Mouse (Mus musculus) induced T-regulatory cell, adult 2 months (primary cell): Measurements from ENCODE around the gene Olfr1155.

ENCODE experiments used
- DNase-seq: peaks from one replicate; pipeline ENCODE4 v3.0.0-alpha.2; 2012; ENCODE audit warnings: low read depth

Olfr1155 gene

DNA sequence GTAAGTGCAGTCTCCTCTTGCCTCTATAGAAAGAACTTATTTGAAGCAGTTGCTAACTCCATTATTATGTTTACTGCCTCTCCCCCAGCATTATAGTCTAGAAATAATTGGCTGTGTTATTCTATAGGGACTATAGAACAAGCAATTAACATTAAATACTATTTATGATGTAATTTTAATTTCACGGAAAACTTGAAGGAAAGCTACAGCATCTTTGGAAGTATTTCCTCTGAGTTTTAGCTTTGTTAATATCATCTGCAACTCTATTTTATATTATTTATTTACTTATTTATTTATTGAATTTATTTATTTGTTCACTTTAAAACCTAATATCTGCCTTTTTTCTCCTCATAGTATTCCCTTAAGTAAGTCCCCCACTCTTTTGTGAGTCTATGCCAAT is at the start of gene Olfr1155:
Olfr1155 (minus strand) TSS at position 101 of the 400 bp plus-strand sequence.
- no peak for DNase-seq

DNA sequence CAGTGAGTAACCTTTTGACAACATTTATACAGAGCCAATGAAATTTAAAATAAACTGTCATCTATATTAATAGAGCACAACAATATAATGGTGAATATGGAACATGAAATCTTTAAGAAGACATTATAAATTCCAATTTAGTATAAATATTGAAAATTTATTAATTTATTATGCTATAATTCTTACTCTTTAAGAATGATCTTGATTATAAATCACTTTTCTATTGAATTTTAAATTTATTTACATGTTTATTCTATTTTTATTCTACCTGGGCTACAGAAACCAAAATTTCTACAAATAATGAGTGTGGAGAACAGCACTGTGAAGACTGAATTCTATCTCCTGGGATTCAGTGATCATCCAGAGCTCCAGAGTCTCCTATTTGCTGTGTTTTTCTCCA is 44.9 kb upstream of the Olfr1155 start, which contains the start of gene Olfr1158:
Olfr1158 (plus strand) TSS at position 301 of the 400 bp plus-strand sequence.
- no peak for DNase-seq

DNA sequence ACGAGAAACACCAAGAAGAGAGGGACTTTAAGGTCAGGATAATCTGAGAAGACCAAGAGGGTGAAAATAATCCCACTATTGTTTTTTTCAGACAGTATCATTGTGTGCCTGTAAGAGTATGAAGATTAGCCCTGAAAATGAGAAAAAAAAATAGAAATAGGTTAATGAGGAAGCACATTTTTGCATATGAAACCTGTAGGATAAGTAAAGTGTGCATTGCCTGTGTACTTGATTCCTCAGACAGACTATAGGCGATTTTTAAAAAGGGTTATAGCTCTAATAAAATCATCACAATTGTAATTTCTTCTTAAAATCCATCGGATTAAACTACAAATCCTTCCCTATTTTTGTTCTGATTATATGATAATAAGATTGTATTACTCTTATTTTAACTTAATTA is 29.6 kb upstream of the Olfr1155 start, which contains the start of gene Olfr74:
Olfr74 (minus strand) TSS at position 101 of the 400 bp plus-strand sequence.
- no peak for DNase-seq

DNA sequence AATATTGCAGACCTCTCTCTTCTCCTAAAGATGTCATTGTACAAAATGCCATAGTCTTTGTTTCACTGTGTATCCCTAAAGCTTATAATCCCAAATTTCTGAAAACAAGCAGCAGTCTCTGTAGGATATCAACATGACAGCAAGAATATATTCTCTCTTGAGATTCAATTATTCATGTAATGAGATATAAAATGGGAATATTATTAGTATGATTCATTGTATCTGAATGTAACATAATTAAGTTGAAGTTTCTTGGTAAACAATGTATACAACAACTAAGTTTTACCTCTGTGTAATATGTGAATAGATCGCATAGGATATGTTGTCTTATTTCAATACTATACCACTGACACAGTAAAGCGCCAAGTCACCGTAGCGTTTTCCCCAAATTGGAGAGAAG is 23.3 kb upstream of the Olfr1155 start, which contains the start of gene Olfr1157:
Olfr1157 (minus strand) TSS at position 101 of the 400 bp plus-strand sequence.
- DNase-seq, result no peak

DNA sequence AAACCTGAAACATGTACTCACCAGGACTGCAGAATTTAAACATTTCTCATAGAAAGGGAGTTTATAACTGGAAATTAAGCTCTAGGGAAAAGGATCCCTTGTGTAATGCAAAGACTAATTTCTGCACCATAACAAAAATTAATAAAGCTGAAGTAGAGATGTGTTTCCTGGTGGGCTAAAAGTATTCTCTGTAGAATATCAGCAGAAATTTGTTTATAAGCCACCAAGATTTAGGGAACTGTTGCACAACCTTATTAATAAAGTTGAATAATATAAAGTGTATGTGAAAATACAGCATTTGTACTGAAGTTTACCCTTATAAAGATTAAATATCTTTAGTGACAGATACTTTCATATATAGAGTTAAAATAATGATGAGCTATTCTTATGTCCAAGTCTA is 8.1 kb upstream of the Olfr1155 start, which contains the start of gene Olfr1156:
Olfr1156 (minus strand) TSS at position 101 of the 400 bp plus-strand sequence.
- no peak for DNase-seq

DNA sequence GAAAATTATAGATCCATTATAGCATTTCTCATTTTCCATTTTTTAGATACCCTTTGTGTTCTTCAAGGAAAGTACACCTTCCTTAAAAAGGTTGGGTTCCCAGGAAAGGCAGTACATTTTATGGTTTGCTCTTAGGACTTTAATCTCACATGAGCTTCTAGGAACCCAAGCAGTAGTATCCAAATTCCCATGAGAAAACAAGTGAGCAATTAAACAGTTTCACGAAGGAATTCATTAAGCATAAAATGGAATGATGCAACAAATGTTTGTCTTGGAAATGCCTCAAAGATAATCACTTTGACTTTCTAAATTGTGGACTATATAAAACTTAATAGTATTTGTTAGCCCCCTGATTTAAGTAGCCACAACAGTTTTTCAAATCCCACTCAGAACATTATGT is 39.9 kb downstream of the Olfr1155 start, which contains the start of gene Olfr1154:
Olfr1154 (minus strand) TSS at position 101 of the 400 bp plus-strand sequence.
- no peak for DNase-seq

DNA sequence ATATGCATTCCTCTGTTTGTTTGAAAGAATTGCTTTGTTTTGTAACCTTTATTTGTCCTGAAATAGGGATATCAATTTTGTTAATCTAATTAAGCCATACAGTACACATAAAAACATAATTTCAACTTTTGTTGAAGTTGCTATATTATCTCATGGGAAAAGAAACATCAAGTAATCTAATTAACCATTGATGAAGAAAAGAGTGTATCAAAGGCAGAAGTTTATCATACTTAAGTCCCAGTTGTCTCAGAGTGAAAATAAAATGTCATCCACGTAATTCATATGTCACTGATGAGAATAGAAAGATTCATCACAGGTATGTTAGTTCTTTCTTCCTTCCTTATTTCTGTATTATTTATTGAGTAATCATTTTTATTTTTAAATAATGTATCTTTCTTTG is 50.3 kb downstream of the Olfr1155 start, which contains the start of gene Olfr1153:
Olfr1153 (plus strand) TSS at position 301 of the 400 bp plus-strand sequence.
- DNase-seq, result no peak
